Mouse (Mus musculus) G1E-ER4 (cell line): ENCODE data around the gene Tm9sf2. TPM values are rescaled to one million over a fixed set of nuclear protein-coding genes. Genes with fewer than 3 reads are reported as not detected.

Source experiments
- GATA1 ChIP-seq: IDR thresholded peaks from one replicate; pipeline ENCODE4 v1.8.0; 2012; ENCODE audit warnings: low read length, inconsistent platforms
- polyA plus RNA-seq: library from polyadenylated mRNA; stranded (reverse); fragments of >175 nt; gene quantifications from 2 replicates; pipeline ENCODE4 v1.2.3, GENCODE M21; 2012

Gene Tm9sf2
- polyA plus RNA-seq, 1 experiment = 220 TPM

- no peak for TF ChIP-seq GATA1
These were observed 33.3 kb downstream of the Tm9sf2 start for GRCm38 (mm10) chr14:122140126-122140525.

- TF ChIP-seq GATA1 = no peak
These were observed 36.9 kb downstream of the Tm9sf2 start for GRCm38 (mm10) chr14:122143585-122144269.

GRCm38 (mm10) chr14:122145374-122145773 is 38.5 kb downstream of the Tm9sf2 start:
- TF ChIP-seq GATA1 = no peak

- TF ChIP-seq GATA1 = no peak
These were observed 43.8 kb downstream of the Tm9sf2 start for GRCm38 (mm10) chr14:122150616-122151015.

GRCm38 (mm10) chr14:122157738-122158137 is 50.9 kb downstream of the Tm9sf2 start:
- TF ChIP-seq GATA1 = no peak

GRCm38 (mm10) chr14:122160916-122161315 is 54.1 kb downstream of the Tm9sf2 start:
- TF ChIP-seq GATA1 = no peak

GRCm38 (mm10) chr14:122168912-122169311 is 62.1 kb downstream of the Tm9sf2 start:
- no peak for TF ChIP-seq GATA1

- no peak for TF ChIP-seq GATA1
These were observed 63.5 kb downstream of the Tm9sf2 start for GRCm38 (mm10) chr14:122170202-122170781.

GRCm38 (mm10) chr14:122171031-122171430 is 64.2 kb downstream of the Tm9sf2 start:
- no peak for TF ChIP-seq GATA1

GRCm38 (mm10) chr14:122176263-122176798 is 69.5 kb downstream of the Tm9sf2 start:
- TF ChIP-seq GATA1 = no peak

- TF ChIP-seq GATA1 = no peak
These were observed 72.4 kb downstream of the Tm9sf2 start for GRCm38 (mm10) chr14:122179262-122179661.

GRCm38 (mm10) chr14:122181078-122181814 is 74.4 kb downstream of the Tm9sf2 start, which contains the start of gene Clybl:
TSS of gene Clybl (plus strand) at chr14:122181704.
- no peak for TF ChIP-seq GATA1

- TF ChIP-seq GATA1 = no peak
These were observed 74.9 kb downstream of the Tm9sf2 start for GRCm38 (mm10) chr14:122181815-122182157.

GRCm38 (mm10) chr14:122182220-122182619 is 75.4 kb downstream of the Tm9sf2 start:
- no peak for TF ChIP-seq GATA1

- TF ChIP-seq GATA1 = peak; percentile 75
These were observed 77.1 kb downstream of the Tm9sf2 start for GRCm38 (mm10) chr14:122183974-122184373.

- TF ChIP-seq GATA1 = no peak
These were observed 81.4 kb downstream of the Tm9sf2 start for GRCm38 (mm10) chr14:122188250-122188649.
